Mouse (Mus musculus): Measurements from ENCODE around the gene Tcerg1l. TPM values are rescaled to one million over a fixed set of nuclear protein-coding genes. Genes with fewer than 3 reads are reported as not detected.

The Tcerg1l gene
- polyA plus RNA-seq, 1 experiment from 2014 or later, result 0.62 TPM

GRCm38 (mm10) chr7:138214710-138215109 is 182.8 kb downstream of the Tcerg1l start:
- H3K4me1 ChIP-seq, result peaks cover 6% of the 10 kb centered on the region; the same call in 1 of the 2 replicates
- no peaks in the 10 kb centered on the region for H3K36me3 ChIP-seq
- no peak overlapping the region for H3K27ac ChIP-seq
- no peaks in the 10 kb centered on the region; the same call in 1 of the 2 replicates for H3K27me3 ChIP-seq
- H3K9me3 ChIP-seq, result no peaks in the 10 kb centered on the region
- H3K9ac ChIP-seq, result no peak overlapping the region
- H3K4me3 ChIP-seq, result no peak overlapping the region
- H3K4me2 ChIP-seq, result no peak overlapping the region
- ATAC-seq (ENCODE audit: borderline replicate concordance, extremely low read depth, low FRiP score, low TSS enrichment), result no peak
- 48% methylated on average over 9 of the region's 9 CpGs for WGBS

- peaks cover 2% of the 10 kb centered on the region; the same call in 1 of the 2 replicates for H3K4me1 ChIP-seq
- no peaks in the 10 kb centered on the region for H3K36me3 ChIP-seq
- no peak overlapping the region for H3K27ac ChIP-seq
- WGBS, result 43% methylated on average over 5 of the region's 5 CpGs
- H3K9ac ChIP-seq, result no peak overlapping the region
- H3K4me3 ChIP-seq, result no peak overlapping the region
- ATAC-seq (ENCODE audit: borderline replicate concordance, extremely low read depth, low FRiP score, low TSS enrichment), result no peak
- no peak overlapping the region for H3K4me2 ChIP-seq
- H3K9me3 ChIP-seq, result no peaks in the 10 kb centered on the region
- no peaks in the 10 kb centered on the region; the same call in 1 of the 2 replicates for H3K27me3 ChIP-seq
Measured at GRCm38 (mm10) chr7:138209769-138210168, 187.8 kb downstream of the Tcerg1l start.

GRCm38 (mm10) chr7:138205124-138205523 is 192.4 kb downstream of the Tcerg1l start:
- no peaks in the 10 kb centered on the region for H3K9me3 ChIP-seq
- H3K36me3 ChIP-seq, result no peaks in the 10 kb centered on the region
- no peaks in the 10 kb centered on the region for H3K27me3 ChIP-seq
- H3K27ac ChIP-seq, result no peak overlapping the region
- H3K4me3 ChIP-seq, result no peak overlapping the region
- H3K9ac ChIP-seq, result no peak overlapping the region
- H3K4me2 ChIP-seq, result no peak overlapping the region
- ATAC-seq (ENCODE audit: borderline replicate concordance, extremely low read depth, low FRiP score, low TSS enrichment), result no peak
- 84% methylated on average over 2 of the region's 2 CpGs for WGBS
- no peaks in the 10 kb centered on the region for H3K4me1 ChIP-seq

- 40% methylated on average over 15 of the region's 15 CpGs for WGBS
Measured at GRCm38 (mm10) chr7:138202162-138202832, 195.2 kb downstream of the Tcerg1l start.

GRCm38 (mm10) chr7:138199333-138200058 is 198.0 kb downstream of the Tcerg1l start:
- Histone ChIP-seq H3K4me2 (no peak overlapping the region), H3K4me3 (no peak overlapping the region), H3K4me1 (no peaks in the 10 kb centered on the region), H3K27ac (no peak overlapping the region), H3K36me3 (no peaks in the 10 kb centered on the region), H3K27me3 (no peaks in the 10 kb centered on the region), H3K9me3 (no peaks in the 10 kb centered on the region), H3K9ac (no peak overlapping the region)
- 49% methylated on average over 10 of the region's 10 CpGs for WGBS
- no peak for ATAC-seq (ENCODE audit: borderline replicate concordance, extremely low read depth, low FRiP score, low TSS enrichment)

More at GRCm38 (mm10) chr7:138202162-138202832, 195.2 kb downstream of the Tcerg1l start:
- Histone ChIP-seq H3K27me3 (no peaks in the 10 kb centered on the region), H3K4me2 (no peak overlapping the region), H3K9ac (no peak overlapping the region), H3K4me3 (no peak overlapping the region), H3K4me1 (no peaks in the 10 kb centered on the region), H3K9me3 (no peaks in the 10 kb centered on the region), H3K27ac (no peak overlapping the region), H3K36me3 (no peaks in the 10 kb centered on the region)
- ATAC-seq (ENCODE audit: borderline replicate concordance, extremely low read depth, low FRiP score, low TSS enrichment), result peak; percentile 29; the same call in 1 of the 2 replicates

- no peaks in the 10 kb centered on the region for H3K27me3 ChIP-seq
- H3K27ac ChIP-seq, result no peak overlapping the region
- no peak for ATAC-seq (ENCODE audit: borderline replicate concordance, extremely low read depth, low FRiP score, low TSS enrichment)
- H3K9me3 ChIP-seq, result no peaks in the 10 kb centered on the region
- no peaks in the 10 kb centered on the region for H3K4me1 ChIP-seq
- 44% methylated on average over 2 of the region's 2 CpGs for WGBS
- no peak overlapping the region for H3K9ac ChIP-seq
- H3K36me3 ChIP-seq, result no peaks in the 10 kb centered on the region
- H3K4me3 ChIP-seq, result no peak overlapping the region
- H3K4me2 ChIP-seq, result no peak overlapping the region
Measured at GRCm38 (mm10) chr7:138196139-138196538, 201.4 kb downstream of the Tcerg1l start.

- WGBS, result 72% methylated on average over 5 of the region's 5 CpGs
- no peaks in the 10 kb centered on the region for H3K4me1 ChIP-seq
- H3K36me3 ChIP-seq, result no peaks in the 10 kb centered on the region
- no peak overlapping the region for H3K4me2 ChIP-seq
- H3K9me3 ChIP-seq, result no peaks in the 10 kb centered on the region
- H3K27ac ChIP-seq, result no peak overlapping the region
- no peak for ATAC-seq (ENCODE audit: borderline replicate concordance, extremely low read depth, low FRiP score, low TSS enrichment)
- H3K4me3 ChIP-seq, result no peak overlapping the region
- no peaks in the 10 kb centered on the region for H3K27me3 ChIP-seq
- no peak overlapping the region for H3K9ac ChIP-seq
Measured at GRCm38 (mm10) chr7:138184197-138184596, 213.3 kb downstream of the Tcerg1l start.

- ATAC-seq (ENCODE audit: borderline replicate concordance, extremely low read depth, low FRiP score, low TSS enrichment), result no peak
- 37% methylated on average over 3 of the region's 3 CpGs for WGBS
Measured at GRCm38 (mm10) chr7:138182216-138182615, 215.3 kb downstream of the Tcerg1l start.

GRCm38 (mm10) chr7:138178617-138179016 is 218.9 kb downstream of the Tcerg1l start:
- Histone ChIP-seq H3K4me2 (no peak overlapping the region), H3K27ac (no peak overlapping the region), H3K9ac (no peak overlapping the region), H3K9me3 (no peaks in the 10 kb centered on the region), H3K4me1 (peaks cover 7% of the 10 kb centered on the region; the same call in 1 of the 2 replicates), H3K27me3 (no peaks in the 10 kb centered on the region), H3K36me3 (no peaks in the 10 kb centered on the region), H3K4me3 (no peak overlapping the region)
- WGBS, result 79% methylated on average over 2 of the region's 2 CpGs
- ATAC-seq (ENCODE audit: borderline replicate concordance, extremely low read depth, low FRiP score, low TSS enrichment), result no peak; the same call in 1 of the 2 replicates

More at GRCm38 (mm10) chr7:138182216-138182615, 215.3 kb downstream of the Tcerg1l start:
- Histone ChIP-seq H3K4me1 (no peaks in the 10 kb centered on the region), H3K4me2 (no peak overlapping the region), H3K36me3 (no peaks in the 10 kb centered on the region), H3K9me3 (no peaks in the 10 kb centered on the region), H3K9ac (no peak overlapping the region), H3K27me3 (no peaks in the 10 kb centered on the region), H3K27ac (no peak overlapping the region), H3K4me3 (no peak overlapping the region)

- Histone ChIP-seq H3K9ac (no peak overlapping the region), H3K4me2 (no peak overlapping the region), H3K4me1 (peaks cover 7% of the 10 kb centered on the region; the same call in 1 of the 2 replicates), H3K27me3 (no peaks in the 10 kb centered on the region), H3K9me3 (no peaks in the 10 kb centered on the region), H3K27ac (no peak overlapping the region), H3K4me3 (no peak overlapping the region), H3K36me3 (no peaks in the 10 kb centered on the region)
- peak; percentile 64; the same call in 1 of the 2 replicates for ATAC-seq (ENCODE audit: borderline replicate concordance, extremely low read depth, low FRiP score, low TSS enrichment)
- 20% methylated on average over 2 of the region's 2 CpGs for WGBS
Measured at GRCm38 (mm10) chr7:138176026-138176425, 221.5 kb downstream of the Tcerg1l start.

- H3K36me3 ChIP-seq, result no peaks in the 10 kb centered on the region
- no peaks in the 10 kb centered on the region for H3K27me3 ChIP-seq
- no peaks in the 10 kb centered on the region for H3K4me1 ChIP-seq
- H3K27ac ChIP-seq, result no peak overlapping the region
- ATAC-seq (ENCODE audit: borderline replicate concordance, extremely low read depth, low FRiP score, low TSS enrichment), result no peak
- no peak overlapping the region for H3K9ac ChIP-seq
- 63% methylated on average over 4 of the region's 4 CpGs for WGBS
- no peaks in the 10 kb centered on the region for H3K9me3 ChIP-seq
- H3K4me2 ChIP-seq, result no peak overlapping the region
- H3K4me3 ChIP-seq, result no peak overlapping the region
Measured at GRCm38 (mm10) chr7:138170389-138170788, 227.1 kb downstream of the Tcerg1l start.

Measured in lung, embryonic 15.5 days (tissue).